Mouse (Mus musculus) urinary bladder, postnatal 14 days (tissue): Measurements from ENCODE around the gene Abhd18.
A peak's percentile ranks its signal among the peaks of the same experiment; 100 is the strongest.
"Not testable (repeated sequence)": the region's sequence is repeated elsewhere in the genome, so short reads cannot be mapped to it uniquely, and the experiment has no call there.

Source experiments
- DNase-seq: peaks from one replicate; pipeline ENCODE4 v3.0.0; 2021; ENCODE audit warnings: low spot score

The Abhd18 gene

GRCm38 (mm10) chr3:40846957-40847017, at the start of gene Abhd18:
Gene Abhd18 (plus strand): TSS chr3:40846970.
- DNase-seq: not testable (repeated sequence)

- DNase-seq: no peak
Measured at GRCm38 (mm10) chr3:40798054-40798453, 48.7 kb upstream of the Abhd18 start.

DNA sequence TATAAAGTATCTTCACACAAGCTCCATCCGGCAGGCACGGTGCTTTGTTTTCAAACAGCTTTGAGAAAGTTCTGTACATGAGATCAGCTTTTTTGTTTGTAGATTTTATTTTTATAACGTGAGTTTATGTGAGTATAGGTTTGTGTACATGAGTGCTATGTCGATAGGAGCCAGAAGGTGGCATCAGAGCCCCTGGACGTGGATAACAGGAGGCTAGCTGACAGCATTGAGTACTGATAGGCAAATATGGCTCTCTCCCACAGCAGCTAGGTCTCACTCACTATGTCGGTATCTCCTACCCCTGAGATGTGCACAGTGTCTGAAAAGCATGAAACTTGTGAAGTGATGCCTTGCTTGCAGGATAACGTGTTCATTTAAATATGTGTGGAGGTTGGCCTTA, 48.3 kb upstream of the Abhd18 start:
- peak; percentile 57 for DNase-seq

DNA sequence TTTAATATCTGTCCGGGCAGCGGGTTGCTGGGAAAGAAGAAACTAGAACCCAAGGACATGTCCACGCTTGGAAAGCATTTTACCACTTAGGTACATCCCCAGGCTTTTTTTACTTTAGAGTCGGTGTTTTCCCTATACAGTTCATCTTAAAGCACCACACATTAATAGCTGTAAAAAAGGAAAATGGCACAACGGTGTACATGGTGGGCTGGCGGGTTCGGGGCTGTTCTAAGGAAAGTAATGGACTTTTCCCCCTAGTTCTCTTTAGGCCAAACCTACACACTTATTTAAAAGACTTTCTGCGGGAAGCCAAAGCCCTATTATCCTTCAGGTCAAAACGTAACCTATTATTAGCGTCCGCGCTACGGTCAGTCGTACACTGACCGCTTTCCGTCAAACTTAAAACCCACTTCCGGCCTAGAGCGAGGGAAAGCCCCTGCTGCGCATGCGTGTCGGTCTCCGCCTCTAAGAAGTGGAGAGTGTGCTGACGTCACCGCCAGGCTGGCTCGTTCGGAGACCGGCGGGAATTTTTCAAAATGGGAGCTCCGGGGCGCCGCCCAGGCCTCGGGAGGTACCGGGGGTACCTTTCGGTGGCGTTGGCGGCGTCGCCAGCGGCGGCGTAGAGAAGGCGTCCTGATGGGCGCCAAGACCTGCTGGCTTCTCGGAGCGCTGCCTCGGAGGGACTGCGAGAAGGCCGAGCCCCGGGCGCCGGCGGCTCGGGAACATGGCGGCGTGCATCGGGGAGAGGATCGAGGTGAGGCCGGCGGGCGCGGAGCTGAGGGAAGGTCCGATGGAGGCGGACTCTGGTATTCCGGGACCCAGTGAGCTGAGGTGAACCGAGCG, 47.0 kb upstream of the Abhd18 start, which contains the start of gene Plk4:
Plk4 (plus strand) TSS at position 490 of the 843 bp plus-strand sequence.
- DNase-seq: peak; percentile 98

- DNase-seq: peak; percentile 56
Measured at GRCm38 (mm10) chr3:40800373-40800823, 46.4 kb upstream of the Abhd18 start.

DNA sequence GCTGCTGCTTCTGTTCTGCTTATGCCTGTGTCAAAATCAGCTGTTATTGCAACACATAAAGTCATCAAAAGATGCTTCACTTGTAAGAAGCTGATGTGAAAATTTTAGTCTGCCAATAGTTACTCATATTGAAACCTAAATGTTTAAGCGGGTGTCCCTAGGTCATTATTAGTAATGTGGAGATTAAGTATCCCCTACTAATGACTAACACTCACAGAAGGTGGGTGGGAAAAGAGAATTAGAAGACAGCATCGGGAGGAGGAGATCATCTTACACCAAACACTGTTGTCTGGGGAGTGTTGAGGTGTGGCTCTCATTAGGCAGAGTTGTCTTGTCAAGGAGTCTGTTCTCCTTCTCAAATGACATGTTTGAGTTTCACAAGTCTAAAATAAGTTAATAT, 39.9 kb upstream of the Abhd18 start:
- no peak for DNase-seq

DNA sequence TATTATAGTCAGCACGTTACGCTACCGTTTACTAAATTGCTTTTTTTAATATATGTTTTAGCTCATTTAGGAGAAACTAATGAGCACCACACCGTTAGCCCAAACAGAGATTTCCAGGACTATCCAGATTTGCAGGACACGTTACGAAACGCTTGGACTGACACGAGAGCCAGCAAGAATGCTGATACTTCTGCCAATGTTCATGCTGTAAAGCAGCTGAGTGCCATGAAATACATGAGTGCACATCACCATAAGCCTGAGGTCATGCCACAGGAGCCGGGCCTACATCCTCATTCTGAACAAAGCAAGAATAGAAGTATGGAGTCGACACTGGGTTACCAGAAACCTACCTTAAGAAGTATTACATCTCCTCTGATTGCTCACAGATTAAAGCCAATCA, 38.1 kb upstream of the Abhd18 start:
- no peak for DNase-seq

- no peak for DNase-seq
Measured at GRCm38 (mm10) chr3:40809894-40810293, 36.9 kb upstream of the Abhd18 start.

DNA sequence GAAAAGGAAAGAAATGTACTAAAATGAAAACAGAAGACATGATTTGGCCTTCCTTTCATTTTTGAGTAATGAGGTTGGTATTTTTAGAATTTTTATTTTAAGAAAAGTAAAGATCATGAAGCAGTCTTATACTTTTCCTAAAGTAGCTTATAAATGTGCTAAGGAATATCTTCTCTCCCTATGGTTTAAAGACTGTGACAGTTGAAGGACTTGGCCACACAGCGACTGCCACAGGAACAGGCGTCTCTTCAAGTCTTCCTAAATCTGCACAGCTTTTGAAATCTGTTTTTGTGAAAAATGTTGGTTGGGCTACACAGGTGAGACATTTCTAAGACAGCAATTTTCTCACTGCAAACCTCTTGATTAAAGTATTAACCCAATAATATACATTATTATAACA, 33.5 kb upstream of the Abhd18 start:
- no peak for DNase-seq

DNA sequence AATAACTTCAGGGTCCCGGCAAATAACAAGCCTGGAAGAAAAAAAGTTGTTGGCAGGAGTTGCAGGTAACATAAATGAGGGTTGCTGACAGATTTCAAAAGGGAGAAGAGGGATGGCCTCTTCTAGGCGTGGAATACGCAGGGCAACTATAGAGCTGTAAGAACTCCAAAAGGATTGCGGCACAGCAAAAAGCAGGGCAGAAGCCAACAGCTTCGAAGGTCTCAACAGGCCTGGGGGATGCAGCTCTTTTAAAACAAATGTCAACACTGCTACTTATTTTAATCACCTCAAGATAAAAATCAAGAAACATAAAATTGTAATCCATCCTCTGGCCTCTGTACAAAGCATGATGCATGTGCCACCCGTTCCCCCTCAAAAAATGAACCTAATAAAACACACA, 1.2 kb upstream of the Abhd18 start:
- not testable (repeated sequence) for DNase-seq

- peak; percentile 95 for DNase-seq
Measured at GRCm38 (mm10) chr3:40846473-40846956, 255 bp upstream of the Abhd18 start, which contains the start of gene Mfsd8. Gene Mfsd8 (minus strand): TSS chr3:40846886.

DNA sequence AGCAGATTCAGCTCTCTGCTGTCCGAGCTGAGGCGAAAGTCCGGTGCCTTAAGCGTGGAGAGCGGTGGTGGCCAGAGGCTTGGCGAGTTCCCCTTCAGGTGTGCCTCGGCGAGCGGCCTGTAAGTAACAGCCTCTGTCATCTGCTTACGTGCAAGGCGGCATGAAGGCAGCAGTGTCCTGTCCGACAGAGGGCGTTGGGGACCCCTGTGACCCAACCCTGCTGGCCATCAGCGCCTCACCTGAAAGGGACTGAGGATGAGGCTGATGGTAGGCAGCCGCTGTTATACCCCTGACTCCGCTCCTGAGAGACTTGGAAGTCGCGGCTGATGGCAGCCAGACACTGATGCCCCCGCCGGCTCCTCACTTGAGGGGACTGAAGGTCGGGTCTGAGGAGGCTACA, 248 bp downstream of the Abhd18 start:
- peak; percentile 30 for DNase-seq

- DNase-seq: not testable (repeated sequence)
Measured at GRCm38 (mm10) chr3:40847936-40848335, 1.2 kb downstream of the Abhd18 start.

- DNase-seq: not testable (repeated sequence)
Measured at GRCm38 (mm10) chr3:40853123-40853738, 6.5 kb downstream of the Abhd18 start.

DNA sequence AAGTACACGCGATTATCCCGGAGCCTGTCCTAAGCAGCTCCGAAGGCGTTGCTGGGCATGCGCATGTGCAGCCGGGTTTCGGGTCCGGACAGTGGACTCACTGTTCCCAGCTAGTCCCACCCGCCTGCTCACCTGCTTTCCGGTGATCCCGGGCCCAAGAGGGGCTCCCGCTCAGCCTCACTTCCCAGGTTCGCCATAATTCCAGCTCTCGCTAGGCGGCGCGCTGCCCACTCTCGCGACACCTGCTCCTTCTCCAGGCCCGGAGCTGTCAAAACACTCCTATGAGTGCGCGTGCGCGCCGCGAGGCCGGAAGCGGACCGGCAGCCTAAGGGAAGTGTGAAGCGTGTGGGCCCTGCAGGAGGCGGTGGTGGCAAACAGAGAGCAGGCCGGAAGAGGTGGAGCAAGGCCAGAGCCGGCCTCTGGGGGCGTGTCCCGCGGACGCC, 47.1 kb downstream of the Abhd18 start:
- DNase-seq: peak; percentile 98

DNA sequence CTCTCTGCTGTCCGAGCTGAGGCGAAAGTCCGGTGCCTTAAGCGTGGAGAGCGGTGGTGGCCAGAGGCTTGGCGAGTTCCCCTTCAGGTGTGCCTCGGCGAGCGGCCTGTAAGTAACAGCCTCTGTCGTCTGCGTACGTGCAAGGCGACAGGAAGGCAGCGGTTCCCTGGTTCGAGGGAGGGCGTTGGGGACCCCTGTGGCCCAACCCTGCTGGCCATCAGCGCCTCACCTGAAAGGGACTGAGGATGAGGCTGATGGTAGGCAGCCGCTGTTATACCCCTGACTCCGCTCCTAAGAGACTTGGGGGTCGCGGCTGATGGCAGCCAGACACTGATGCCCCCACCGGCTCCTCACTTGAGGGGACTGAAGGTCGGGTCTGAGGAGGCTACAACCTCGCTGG, 47.6 kb downstream of the Abhd18 start:
- DNase-seq: peak; percentile 10

DNA sequence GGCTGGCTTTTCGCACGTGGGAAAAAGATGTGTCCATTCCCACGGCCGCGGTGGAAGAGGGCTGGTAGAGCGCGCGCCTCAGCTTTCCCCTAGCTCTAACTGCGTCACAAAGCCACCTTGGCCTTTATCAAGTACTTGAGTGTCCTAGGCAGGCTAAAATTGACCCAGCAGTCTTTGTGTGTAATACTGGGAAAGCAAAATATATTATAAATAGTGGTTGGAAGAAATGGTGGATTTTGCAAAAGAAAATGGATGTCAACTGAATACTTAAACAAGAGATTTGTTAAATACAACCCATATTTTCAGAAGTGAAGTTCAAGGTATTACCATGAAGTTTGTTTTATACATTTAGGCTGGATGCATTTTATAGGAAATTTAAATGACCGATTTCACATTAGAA, 55.7 kb downstream of the Abhd18 start, which contains the start of gene 1700034I23Rik:
1700034I23Rik (minus strand) TSS at position 101 of the 400 bp plus-strand sequence.
- DNase-seq: not testable (repeated sequence)

DNA sequence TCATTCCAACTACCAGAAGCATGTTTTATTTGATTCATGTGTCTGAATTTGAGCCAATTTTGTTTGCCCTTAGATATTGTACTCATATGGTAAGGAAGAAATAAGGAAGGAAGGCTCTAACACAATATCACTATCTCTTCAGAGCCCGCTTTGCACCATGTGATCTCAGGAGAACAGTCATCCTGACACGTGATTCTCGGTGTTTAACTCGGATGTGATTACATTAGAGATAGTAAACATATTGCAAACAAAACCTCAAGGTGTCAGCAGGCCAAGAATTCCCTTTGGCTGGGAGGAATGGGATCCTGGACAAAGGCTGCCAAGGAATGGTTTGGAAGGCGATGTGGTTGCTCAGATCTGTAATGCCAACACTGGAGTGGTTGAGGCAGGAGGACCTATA, 91.4 kb downstream of the Abhd18 start:
- no peak for DNase-seq

DNA sequence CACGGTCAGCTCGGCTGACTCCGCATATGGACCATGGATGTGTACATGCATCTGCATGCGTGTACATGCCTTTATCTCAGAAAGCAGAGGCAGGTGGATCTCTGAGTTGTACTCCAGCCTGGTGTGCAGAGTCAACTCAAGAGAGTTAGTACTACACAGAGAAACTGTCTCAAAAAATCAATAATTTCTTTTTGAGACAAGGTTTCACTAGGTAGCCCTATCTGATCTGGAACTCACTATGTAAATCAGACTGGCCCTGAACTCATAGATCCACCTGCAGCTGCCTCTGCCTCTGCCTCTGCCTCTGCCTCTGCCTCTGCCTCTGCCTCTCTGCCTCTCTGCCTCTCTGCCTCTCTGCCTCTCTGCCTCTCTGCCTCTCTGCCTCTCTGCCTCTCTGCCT, 91.8 kb downstream of the Abhd18 start:
- DNase-seq: no peak

DNA sequence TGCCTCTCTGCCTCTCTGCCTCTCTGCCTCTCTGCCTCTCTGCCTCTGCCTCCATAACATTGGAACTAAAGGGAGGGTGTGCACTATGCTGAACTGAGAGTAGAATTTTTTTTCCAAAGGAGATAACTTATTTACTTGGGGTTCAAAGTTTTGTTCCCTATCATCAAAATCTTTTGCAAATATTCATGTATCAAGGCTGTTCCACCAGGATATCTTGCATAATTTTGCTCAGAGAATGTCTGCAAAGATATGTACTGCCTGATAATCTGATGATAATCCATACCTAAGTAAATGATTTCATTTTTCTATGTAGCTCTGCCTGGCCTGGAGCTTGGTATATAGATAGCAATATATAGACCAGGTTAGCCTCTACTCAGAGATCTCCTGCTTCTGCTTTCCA, 92.2 kb downstream of the Abhd18 start:
- no peak for DNase-seq

GRCm38 (mm10) chr3:40949170-40949902, 102.6 kb downstream of the Abhd18 start, which contains the start of gene Larp1b:
Gene Larp1b (plus strand): TSS chr3:40949828.
- peak; percentile 100 for DNase-seq

DNA sequence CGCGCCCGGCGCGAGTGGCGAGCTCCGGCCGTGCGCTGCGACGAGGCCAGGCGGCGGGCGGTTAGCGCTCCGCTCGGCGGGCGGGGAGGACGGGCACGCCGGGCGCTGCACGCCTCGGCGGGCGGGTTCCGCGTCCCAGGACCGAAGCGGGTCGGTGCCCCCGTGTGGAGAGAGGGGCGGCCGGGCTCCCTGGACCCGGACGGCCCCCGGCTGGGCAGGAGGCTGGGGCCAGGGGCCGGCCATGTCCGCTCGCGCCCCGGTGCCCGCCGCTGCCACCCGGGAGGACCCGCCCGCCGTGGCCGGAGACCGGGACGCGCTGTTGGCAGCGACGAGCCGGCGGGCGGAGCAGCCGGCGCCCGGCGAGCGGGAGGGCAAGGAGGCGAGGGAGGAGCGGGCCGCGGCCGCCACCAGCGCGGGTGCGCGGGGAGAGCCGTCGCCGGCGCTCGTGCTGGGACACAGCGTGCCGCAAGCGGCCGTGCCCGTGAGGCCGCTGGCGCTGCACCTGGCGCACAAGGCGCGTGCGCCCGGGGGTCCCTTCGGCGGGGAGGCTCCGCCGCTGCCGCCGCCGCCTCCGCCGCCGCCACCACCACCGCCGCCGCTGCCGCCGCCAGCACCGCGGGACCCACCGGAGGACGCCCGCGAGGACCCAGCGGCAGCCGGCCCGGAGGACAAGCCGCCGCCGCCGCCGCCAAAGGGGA, 103.3 kb downstream of the Abhd18 start:
- DNase-seq: peak; percentile 37
